Mouse (Mus musculus) intestine, postnatal 0 days (tissue): ENCODE data around the gene Ptprg. TPM values are rescaled to one million over a fixed set of nuclear protein-coding genes. Genes with fewer than 3 reads are reported as not detected.

Experiments used
- ATAC-seq: fragments of 200-750 bp; cut with Nextera tagmentation; 2 replicates; pipeline ENCODE4 v1.8.0; 2017; ENCODE audit warnings: mild to moderate bottlenecking, moderate TSS enrichment, moderate library complexity
- H3K27ac ChIP-seq: fragments of 300-500 bp; sonication (generic); 2 replicates; pipeline ENCODE4 v1.5.1; 2014; ENCODE audit warnings: mild to moderate bottlenecking, low read depth, low read length, moderate library complexity
- H3K27me3 ChIP-seq: fragments of 300-500 bp; sonication (generic); replicated peaks from 2 replicates; pipeline ENCODE4 v1.6.1; 2014; ENCODE audit warnings: low read length, mixed read lengths; ENCODE audit not compliant: control insufficient read depth, insufficient read depth
- H3K36me3 ChIP-seq: fragments of 300-500 bp; sonication (generic); 2 replicates; pipeline ENCODE4 v1.6.1; 2014; ENCODE audit warnings: mild to moderate bottlenecking, moderate library complexity; ENCODE audit not compliant: control insufficient read depth, insufficient read depth
- H3K4me1 ChIP-seq: fragments of 300-500 bp; sonication (generic); replicated peaks from 2 replicates; pipeline ENCODE4 v1.6.1; 2014; ENCODE audit warnings: antibody characterized with exemption, low read length, mixed read lengths; ENCODE audit not compliant: control insufficient read depth, insufficient read depth
- H3K4me2 ChIP-seq: fragments of 300-500 bp; sonication (generic); replicated peaks from 2 replicates; pipeline ENCODE4 v1.6.1; 2014; ENCODE audit warnings: low read depth, mild to moderate bottlenecking, moderate library complexity
- H3K4me3 ChIP-seq: fragments of 300-500 bp; sonication (generic); 2 replicates; pipeline ENCODE4 v1.5.1; 2014; ENCODE audit warnings: low read depth, low read length
- H3K9ac ChIP-seq: fragments of 300-500 bp; sonication (generic); 2 replicates; pipeline ENCODE4 v1.6.1; 2014; ENCODE audit warnings: mild to moderate bottlenecking, low read depth, low read length
- H3K9me3 ChIP-seq: fragments of 300-500 bp; sonication (generic); 2 replicates; pipeline ENCODE4 v1.6.1; 2016; ENCODE audit warnings: mixed run types; ENCODE audit not compliant: control insufficient read depth
- CTCF ChIP-seq: sonication (generic); IDR thresholded peaks from 2 replicates; pipeline ENCODE4 v1.5.1; 2016; ENCODE audit warnings: low read depth, mild to moderate bottlenecking, control low read depth, antibody characterized with exemption, moderate library complexity
- WGBS: fragments of 180-500 bp; shearing (Covaris S2); extraction: QIAGEN DNeasy Blood & Tissue Kit; methylation state at CpG from one replicate; pipeline ENCODE4 v1.1.7; 2014; 5-methylcytosine and 5-hydroxymethylcytosine counted together
- polyA plus RNA-seq: library from polyadenylated mRNA; unstranded; fragments of >200 nt; fragmentation: Nextera tagmentation; extraction: Ambion mirVana; gene quantifications from 2 replicates; pipeline ENCODE4 v1.2.1, GENCODE M21; 2015

Ptprg gene
- polyA plus RNA-seq, 1 experiment from 2014 or later, result 3.7 TPM

- no peak for TF ChIP-seq CTCF
- H3K4me1 ChIP-seq, result no peaks in the 10 kb centered on the region
- no peak overlapping the region for H3K4me3 ChIP-seq
- H3K9me3 ChIP-seq, result 0 out of 2 replicates have a peak, but pooled peaks cover 3% of the 10 kb centered on the region
- no peak overlapping the region for H3K9ac ChIP-seq
- no peaks in the 10 kb centered on the region for H3K27me3 ChIP-seq
- H3K4me2 ChIP-seq, result no peak overlapping the region
- no peak for ATAC-seq
- 87% methylated on average over 2 of the region's 2 CpGs for WGBS
- H3K27ac ChIP-seq, result no peak overlapping the region
- H3K36me3 ChIP-seq, result no peaks in the 10 kb centered on the region
These were observed 156.0 kb downstream of the Ptprg start for GRCm38 (mm10) chr14:11709352-11709751.

DNA sequence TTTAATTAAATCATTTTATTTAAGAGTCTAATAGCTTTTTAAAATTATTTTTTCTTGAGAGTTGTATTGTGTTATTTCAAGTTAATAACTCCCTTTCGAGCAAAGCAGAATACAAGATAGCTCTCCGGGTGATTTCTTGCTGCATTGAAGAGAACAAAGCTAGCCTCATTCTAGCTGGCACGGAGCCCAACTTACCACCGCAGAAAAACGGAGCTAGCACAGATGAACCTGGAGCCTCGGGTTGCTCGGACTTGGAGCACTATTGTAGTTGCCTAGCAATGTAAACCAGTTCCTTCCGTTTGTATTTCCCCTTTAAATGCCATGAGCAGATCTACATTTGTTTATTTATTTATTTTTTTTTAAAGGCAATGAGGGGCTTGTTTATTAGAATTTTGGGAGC lies 156.5 kb downstream of the Ptprg start:
- WGBS, result 73% methylated on average over 8 of the region's 8 CpGs
- no peak for TF ChIP-seq CTCF

GRCm38 (mm10) chr14:11710410-11711122 lies 157.2 kb downstream of the Ptprg start:
- 82% methylated on average over 9 of the region's 9 CpGs for WGBS
- ATAC-seq, result no peak
- Histone ChIP-seq H3K4me3 (no peak overlapping the region), H3K9me3 (0 out of 2 replicates have a peak, but pooled peaks cover 3% of the 10 kb centered on the region), H3K4me2 (no peak overlapping the region), H3K4me1 (no peaks in the 10 kb centered on the region), H3K9ac (no peak overlapping the region), H3K27ac (no peak overlapping the region), H3K27me3 (no peaks in the 10 kb centered on the region), H3K36me3 (no peaks in the 10 kb centered on the region)
- TF ChIP-seq CTCF, result peak; percentile 29

More for the DNA sequence above, 156.5 kb downstream of the Ptprg start:
- no peak overlapping the region for H3K9ac ChIP-seq
- no peak overlapping the region for H3K27ac ChIP-seq
- 0 out of 2 replicates have a peak, but pooled peaks cover 3% of the 10 kb centered on the region for H3K9me3 ChIP-seq
- no peak overlapping the region for H3K4me3 ChIP-seq
- no peak for ATAC-seq
- no peaks in the 10 kb centered on the region for H3K27me3 ChIP-seq
- H3K4me2 ChIP-seq, result no peak overlapping the region
- no peaks in the 10 kb centered on the region for H3K36me3 ChIP-seq
- H3K4me1 ChIP-seq, result no peaks in the 10 kb centered on the region

DNA sequence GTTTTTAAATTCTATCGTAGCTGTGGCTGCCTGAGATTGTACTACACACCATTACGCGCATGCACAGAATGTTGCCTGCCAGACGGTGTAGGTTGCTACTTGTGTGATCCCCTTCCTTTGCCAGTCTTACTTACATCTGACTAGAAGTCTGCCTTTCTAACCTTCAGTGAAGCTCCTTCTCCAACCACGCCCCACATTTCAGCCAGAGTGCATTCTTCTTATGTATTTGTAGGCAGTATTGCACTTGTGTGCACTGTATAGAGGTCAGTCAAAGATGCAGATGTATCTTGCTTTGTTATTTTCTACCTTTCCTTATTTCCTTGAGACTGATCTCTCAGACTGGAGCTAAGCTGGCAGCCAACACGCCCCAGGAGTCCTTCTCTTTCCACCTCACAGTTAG lies 158.8 kb downstream of the Ptprg start:
- H3K4me3 ChIP-seq, result no peak overlapping the region
- TF ChIP-seq CTCF, result no peak
- no peak overlapping the region for H3K4me2 ChIP-seq
- 91% methylated on average over 6 of the region's 6 CpGs for WGBS
- ATAC-seq, result no peak
- H3K27me3 ChIP-seq, result no peaks in the 10 kb centered on the region
- H3K9ac ChIP-seq, result no peak overlapping the region
- no peaks in the 10 kb centered on the region for H3K36me3 ChIP-seq
- no peaks in the 10 kb centered on the region for H3K4me1 ChIP-seq
- H3K27ac ChIP-seq, result no peak overlapping the region
- H3K9me3 ChIP-seq, result 0 out of 2 replicates have a peak, but pooled peaks cover 3% of the 10 kb centered on the region

DNA sequence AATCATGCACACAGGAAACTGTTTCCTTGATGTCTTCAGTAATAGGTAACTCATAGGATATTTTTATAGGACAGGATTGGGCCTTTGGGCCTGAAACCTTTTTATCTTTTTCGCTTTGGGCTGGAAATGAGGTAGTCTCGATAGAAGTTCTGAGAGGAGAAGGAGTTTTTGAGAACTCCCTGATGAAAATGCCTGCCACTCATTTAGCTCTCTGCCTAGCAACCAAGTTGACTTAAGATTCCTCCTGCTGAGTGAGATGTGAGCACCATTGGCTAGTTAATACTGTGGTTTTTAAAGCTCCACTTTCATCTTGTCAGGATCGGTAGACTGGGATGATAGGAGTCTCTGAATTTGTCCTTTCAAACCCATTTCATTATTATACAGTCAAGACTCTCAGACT lies 162.9 kb downstream of the Ptprg start:
- H3K27me3 ChIP-seq, result no peaks in the 10 kb centered on the region
- no peak for ATAC-seq
- no peak overlapping the region for H3K27ac ChIP-seq
- H3K9ac ChIP-seq, result no peak overlapping the region
- no peaks in the 10 kb centered on the region for H3K9me3 ChIP-seq
- no peak for TF ChIP-seq CTCF
- H3K4me1 ChIP-seq, result no peaks in the 10 kb centered on the region
- H3K4me2 ChIP-seq, result no peak overlapping the region
- H3K4me3 ChIP-seq, result no peak overlapping the region
- 73% methylated on average over 3 of the region's 3 CpGs for WGBS
- H3K36me3 ChIP-seq, result no peaks in the 10 kb centered on the region

GRCm38 (mm10) chr14:11718201-11718600 lies 164.9 kb downstream of the Ptprg start:
- no peak overlapping the region for H3K4me3 ChIP-seq
- H3K9me3 ChIP-seq, result no peaks in the 10 kb centered on the region
- no peak overlapping the region for H3K4me2 ChIP-seq
- WGBS, result 88% methylated on average over 4 of the region's 4 CpGs
- no peaks in the 10 kb centered on the region for H3K4me1 ChIP-seq
- TF ChIP-seq CTCF, result no peak
- no peaks in the 10 kb centered on the region for H3K36me3 ChIP-seq
- no peak for ATAC-seq
- no peak overlapping the region for H3K27ac ChIP-seq
- no peak overlapping the region for H3K9ac ChIP-seq
- no peaks in the 10 kb centered on the region for H3K27me3 ChIP-seq
